Mouse (Mus musculus) thymus, postnatal 36 days (tissue): Measurements from ENCODE around the gene Rnf187.

Experiments
- DNase-seq, 2 experiments: peaks; one replicate each; pipeline ENCODE4 v3.0.0; 2022; ENCODE audit warnings: mixed read lengths in 2 of 2

Rnf187 gene

GRCm38 (mm10) chr11:58965001-58965760, 26.5 kb upstream of the Rnf187 start:
- no peak for DNase-seq

DNA sequence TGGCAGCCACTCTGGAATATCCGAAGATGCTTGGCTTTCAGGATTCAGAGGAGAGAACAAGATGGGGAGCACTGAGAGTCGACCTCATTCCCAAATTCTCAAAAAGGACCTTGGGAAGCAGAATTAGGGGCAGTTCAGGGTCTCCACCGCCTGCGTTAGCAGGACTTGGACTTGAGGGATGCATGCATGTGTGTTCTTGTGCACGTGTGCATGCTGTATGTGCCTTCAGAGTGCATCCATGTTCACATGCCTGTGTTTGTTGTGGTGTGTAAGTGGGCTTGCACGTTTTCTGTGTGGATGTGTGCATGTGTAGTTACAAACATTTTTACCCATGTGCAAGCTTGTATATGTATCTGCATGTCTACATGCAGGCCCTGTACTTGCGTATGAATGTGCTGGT, 25.5 kb upstream of the Rnf187 start:
- no peak for DNase-seq

- peak in 1 of 2 experiments; percentile 44 for DNase-seq
These were observed 24.8 kb upstream of the Rnf187 start for GRCm38 (mm10) chr11:58963543-58963942.

DNA sequence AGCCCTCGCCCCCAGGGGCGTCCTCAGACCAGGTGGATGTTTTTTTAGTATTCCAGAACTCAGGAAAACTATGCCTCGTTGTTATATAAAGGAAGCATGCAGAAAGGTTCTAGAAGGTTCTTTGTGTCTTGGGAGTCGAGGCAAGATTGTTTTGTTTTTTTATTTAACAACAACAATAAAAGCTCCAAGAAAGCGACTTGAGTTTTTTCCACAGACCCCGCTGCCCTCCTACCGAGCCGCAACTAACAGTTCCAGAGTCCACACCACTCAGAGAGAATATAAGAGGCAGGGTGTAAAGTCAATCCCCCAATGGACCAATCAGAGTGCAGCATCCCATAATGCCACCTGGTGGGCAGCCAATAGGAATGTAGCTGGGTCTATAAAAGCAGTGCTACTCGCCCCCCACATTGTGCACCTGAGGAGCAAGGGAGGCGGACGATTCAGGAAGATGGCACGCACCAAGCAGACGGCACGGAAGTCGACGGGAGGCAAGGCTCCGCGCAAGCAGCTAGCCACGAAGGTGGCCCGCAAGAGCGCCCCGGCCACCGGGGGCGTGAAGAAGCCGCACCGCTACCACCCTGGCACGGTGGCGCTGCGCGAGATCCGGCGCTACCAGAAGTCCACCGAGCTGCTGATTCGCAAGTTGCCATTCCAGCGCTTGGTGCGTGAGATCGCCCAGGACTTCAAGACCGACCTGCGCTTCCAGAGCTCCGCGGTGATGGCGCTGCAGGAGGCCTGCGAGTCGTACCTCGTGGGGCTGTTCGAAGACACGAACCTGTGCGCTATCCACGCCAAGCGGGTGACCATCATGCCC, 22.9 kb upstream of the Rnf187 start:
- DNase-seq: no peak

GRCm38 (mm10) chr11:58959921-58960465, 21.3 kb upstream of the Rnf187 start:
- DNase-seq: peak; percentile 61 to 72

GRCm38 (mm10) chr11:58959186-58959825, 20.6 kb upstream of the Rnf187 start:
- no peak for DNase-seq

DNA sequence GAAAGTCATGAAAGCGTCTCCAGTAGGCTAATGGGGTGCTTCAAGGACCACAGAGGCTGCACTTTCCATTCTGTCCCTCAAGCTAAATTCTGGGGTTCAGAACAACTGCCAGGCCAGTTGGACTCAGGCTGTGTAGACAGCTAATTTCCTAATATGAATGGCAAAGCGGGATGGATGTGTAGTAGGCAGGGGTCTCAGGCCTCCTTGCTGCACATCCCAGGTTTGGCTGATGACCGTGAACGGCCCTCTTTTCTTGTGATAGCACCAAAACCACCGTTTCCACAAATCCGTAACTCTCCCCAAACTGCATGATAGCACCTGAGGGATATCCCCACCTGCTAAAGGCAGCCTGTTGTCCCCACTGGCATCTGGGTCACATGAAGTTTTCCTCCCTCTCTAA, 19.8 kb upstream of the Rnf187 start:
- no peak for DNase-seq

GRCm38 (mm10) chr11:58957226-58957914, 18.7 kb upstream of the Rnf187 start:
- no peak for DNase-seq

- DNase-seq: no peak
These were observed 17.1 kb upstream of the Rnf187 start for GRCm38 (mm10) chr11:58955868-58956257.

- DNase-seq: peak in 1 of 2 experiments; percentile 43
These were observed 16.6 kb upstream of the Rnf187 start for GRCm38 (mm10) chr11:58955143-58955867.

- peak; percentile 80 to 81 for DNase-seq
These were observed 15.9 kb upstream of the Rnf187 start, which contains the start of the genes Hist3h2a and Trim17 for GRCm38 (mm10) chr11:58954420-58955142. Hist3h2a (plus strand) TSS chr11:58954685. Trim17 (plus strand) TSS chr11:58954685.

DNA sequence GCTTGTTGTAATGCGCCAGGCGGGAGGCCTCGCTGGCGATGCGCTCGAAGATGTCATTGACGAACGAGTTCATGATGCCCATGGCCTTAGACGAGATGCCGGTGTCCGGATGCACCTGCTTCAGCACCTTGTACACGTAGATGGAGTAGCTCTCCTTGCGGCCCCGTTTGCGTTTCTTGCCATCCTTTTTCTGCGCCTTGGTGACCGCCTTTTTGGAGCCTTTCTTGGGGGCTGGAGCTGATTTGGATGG, 15.4 kb upstream of the Rnf187 start:
- peak in 1 of 2 experiments; percentile 77 for DNase-seq

GRCm38 (mm10) chr11:58953351-58954169, 14.8 kb upstream of the Rnf187 start:
- DNase-seq: peak; percentile 56 to 60

DNA sequence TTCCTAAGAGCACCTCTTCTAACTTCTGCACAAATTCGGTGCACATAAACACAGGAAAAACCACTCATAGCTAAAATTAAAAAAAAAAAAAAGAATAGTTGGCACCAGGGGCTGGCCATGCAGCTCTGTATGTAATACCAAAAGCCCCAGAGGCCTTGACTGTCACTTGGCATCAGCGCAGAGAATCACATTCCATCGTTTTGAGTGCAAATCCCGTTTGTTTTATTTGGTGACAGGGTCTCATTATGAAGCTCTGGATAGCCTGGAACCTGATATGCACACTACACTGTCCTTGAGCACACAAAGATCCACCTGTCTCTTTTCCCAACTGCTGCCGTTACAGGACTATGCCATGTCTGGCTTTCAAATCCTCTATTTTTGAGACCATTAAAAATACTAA, 12.5 kb upstream of the Rnf187 start:
- no peak for DNase-seq

- DNase-seq: no peak
These were observed 11.0 kb upstream of the Rnf187 start for GRCm38 (mm10) chr11:58949480-58950431.

DNA sequence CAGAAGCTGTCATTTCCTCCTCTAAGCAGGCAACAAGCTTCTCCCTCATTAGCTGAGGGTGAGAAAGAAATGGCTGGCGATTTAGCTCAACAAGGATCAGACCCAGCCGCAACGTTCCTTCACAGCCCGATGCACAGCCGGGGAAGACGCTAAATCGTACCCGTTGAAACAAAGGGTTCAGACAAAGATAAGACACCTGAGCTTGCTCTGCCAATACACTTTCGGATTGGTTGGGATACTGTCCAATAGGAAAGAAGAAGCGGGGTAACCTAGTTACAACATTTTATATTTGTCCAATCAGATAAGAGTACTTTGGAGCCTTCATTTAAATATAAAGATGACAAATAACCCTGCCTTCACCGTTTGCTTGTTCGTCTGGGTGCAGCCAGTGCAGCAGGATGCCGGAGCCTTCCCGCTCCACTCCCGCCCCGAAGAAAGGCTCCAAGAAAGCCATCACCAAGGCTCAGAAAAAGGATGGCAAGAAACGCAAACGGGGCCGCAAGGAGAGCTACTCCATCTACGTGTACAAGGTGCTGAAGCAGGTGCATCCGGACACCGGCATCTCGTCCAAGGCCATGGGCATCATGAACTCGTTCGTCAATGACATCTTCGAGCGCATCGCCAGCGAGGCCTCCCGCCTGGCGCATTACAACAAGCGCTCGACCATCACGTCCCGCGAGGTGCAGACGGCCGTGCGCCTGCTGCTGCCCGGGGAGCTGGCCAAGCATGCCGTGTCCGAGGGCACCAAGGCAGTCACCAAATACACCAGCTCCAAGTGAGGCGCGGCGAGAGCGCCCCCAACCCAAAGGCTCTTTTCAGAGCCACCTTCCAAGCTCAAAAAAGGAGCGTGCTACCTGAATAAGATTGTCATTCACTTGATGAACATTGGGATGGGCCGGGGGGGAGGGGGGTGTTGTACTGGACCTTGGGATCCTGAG, 10.1 kb upstream of the Rnf187 start, which contains the start of gene Hist3h2ba:
Gene Hist3h2ba, plus strand, starts transcription at position 379 of the 938 bp plus-strand sequence.
- peak; percentile 72 to 78 for DNase-seq

DNA sequence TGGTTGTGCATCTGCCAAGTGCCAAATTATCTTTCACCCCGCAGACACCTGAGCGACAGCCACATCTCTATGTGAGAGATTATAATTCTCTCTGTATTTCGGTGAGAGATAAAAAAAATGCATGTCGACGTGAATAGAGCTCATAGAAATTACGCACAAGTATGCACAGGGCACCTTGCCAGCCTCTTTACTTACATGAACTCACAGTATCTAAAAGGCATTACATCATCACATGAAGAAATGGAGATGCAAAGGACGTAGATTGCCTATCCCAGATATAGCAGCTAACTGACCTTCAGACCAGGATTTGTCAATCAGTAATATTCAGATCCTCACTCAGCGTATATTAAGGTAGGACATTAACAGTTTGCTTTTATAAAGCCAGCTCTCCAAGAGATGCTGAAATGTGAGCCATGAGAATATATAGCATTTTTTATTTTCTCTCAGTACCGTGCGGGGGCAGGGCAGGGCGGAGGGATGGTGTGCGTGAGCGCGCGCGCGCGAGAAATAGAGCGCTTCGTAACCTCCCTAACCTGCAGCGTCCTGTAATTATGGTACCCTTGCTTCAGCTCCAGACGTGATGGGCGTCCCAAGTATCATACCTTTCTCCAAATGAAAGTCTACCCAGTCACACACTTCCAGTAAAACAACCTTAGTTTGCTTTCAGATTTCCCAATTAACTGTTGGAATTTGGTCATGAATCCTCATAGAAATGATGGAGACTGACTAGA, 9.2 kb upstream of the Rnf187 start:
- peak; percentile 49 to 65 for DNase-seq
